Mouse (Mus musculus): ENCODE data around the gene Gpr162. TPM values are rescaled to one million over a fixed set of nuclear protein-coding genes. Genes with fewer than 3 reads are reported as not detected.

Gpr162 gene
- polyA plus RNA-seq, 1 experiment from 2014 or later, result 14.2 TPM

- Histone ChIP-seq H3K9me3 (ENCODE audit: control insufficient read depth, low read length) (no peaks in the 10 kb centered on the region), H3K4me3 (ENCODE audit: low read depth, low read length) (no peak overlapping the region), H3K27me3 (ENCODE audit: control insufficient read depth, insufficient read depth, low read length) (no peaks in the 10 kb centered on the region), H3K27ac (ENCODE audit: low read depth, low read length) (no peak overlapping the region), H3K36me3 (ENCODE audit: control insufficient read depth, insufficient read depth, low read length) (0 out of 2 replicates have a peak, but pooled peaks cover 4% of the 10 kb centered on the region), H3K9ac (replicated peaks; ENCODE audit: low read depth, low read length) (no peak overlapping the region), H3K4me2 (ENCODE audit: low read depth, low read length) (no peak overlapping the region), H3K4me1 (ENCODE audit: control insufficient read depth, insufficient read depth, low read length) (peaks cover 12% of the 10 kb centered on the region; the same call in 1 of the 2 replicates)
- no peak for ATAC-seq (ENCODE audit: low read depth)
- 82% methylated on average over 12 of the region's 12 CpGs for WGBS
These were observed 9.1 kb downstream of the Gpr162 start for GRCm38 (mm10) chr6:124854647-124855046.

GRCm38 (mm10) chr6:124850535-124850934 lies 13.2 kb downstream of the Gpr162 start:
- no peak overlapping the region for H3K27ac ChIP-seq (ENCODE audit: low read depth, low read length)
- no peak overlapping the region for H3K4me3 ChIP-seq (ENCODE audit: low read depth, low read length)
- no peak for ATAC-seq (ENCODE audit: low read depth)
- no peaks in the 10 kb centered on the region for H3K4me1 ChIP-seq (ENCODE audit: control insufficient read depth, insufficient read depth, low read length)
- no peaks in the 10 kb centered on the region for H3K9me3 ChIP-seq (ENCODE audit: control insufficient read depth, low read length)
- H3K36me3 ChIP-seq (ENCODE audit: control insufficient read depth, insufficient read depth, low read length), result peaks cover 8% of the 10 kb centered on the region; the same call in 1 of the 2 replicates
- H3K27me3 ChIP-seq (ENCODE audit: control insufficient read depth, insufficient read depth, low read length), result no peaks in the 10 kb centered on the region
- no peak overlapping the region for H3K4me2 ChIP-seq (ENCODE audit: low read depth, low read length)
- 45% methylated on average over 6 of the region's 8 CpGs for WGBS
- H3K9ac ChIP-seq (replicated peaks; ENCODE audit: low read depth, low read length), result no peak overlapping the region

GRCm38 (mm10) chr6:124847305-124847704 lies 16.5 kb downstream of the Gpr162 start:
- H3K4me2 ChIP-seq (ENCODE audit: low read depth, low read length), result no peak overlapping the region; the same call in 1 of the 2 replicates
- 4% methylated on average over 9 of the region's 9 CpGs for WGBS
- H3K9me3 ChIP-seq (ENCODE audit: control insufficient read depth, low read length), result no peaks in the 10 kb centered on the region
- no peaks in the 10 kb centered on the region for H3K27me3 ChIP-seq (ENCODE audit: control insufficient read depth, insufficient read depth, low read length)
- H3K9ac ChIP-seq (replicated peaks; ENCODE audit: low read depth, low read length), result no peak overlapping the region
- H3K27ac ChIP-seq (ENCODE audit: low read depth, low read length), result peak overlapping the region; percentile 52; the same call in 1 of the 2 replicates
- ATAC-seq (ENCODE audit: low read depth), result peak; percentile 90
- H3K4me3 ChIP-seq (ENCODE audit: low read depth, low read length), result no peak overlapping the region
- no peaks in the 10 kb centered on the region for H3K4me1 ChIP-seq (ENCODE audit: control insufficient read depth, insufficient read depth, low read length)
- H3K36me3 ChIP-seq (ENCODE audit: control insufficient read depth, insufficient read depth, low read length), result peaks cover 10% of the 10 kb centered on the region; the same call in 1 of the 2 replicates

- peak within 1 kb of the TSS; percentile 8; the same call in 1 of the 2 replicates for H3K9ac ChIP-seq (replicated peaks; ENCODE audit: low read depth, low read length)
- H3K4me2 ChIP-seq (ENCODE audit: low read depth, low read length), result no peak within 1 kb of the TSS
- WGBS, result 42% methylated on average over 15 of the region's 15 CpGs
- no peak for ATAC-seq (ENCODE audit: low read depth)
- H3K36me3 ChIP-seq (ENCODE audit: control insufficient read depth, insufficient read depth, low read length), result peaks cover 3% of the 10 kb centered on the region
- no peaks in the 10 kb centered on the region for H3K4me1 ChIP-seq (ENCODE audit: control insufficient read depth, insufficient read depth, low read length)
- H3K4me3 ChIP-seq (ENCODE audit: low read depth, low read length), result no peak within 1 kb of the TSS
- no peak within 1 kb of the TSS for H3K27ac ChIP-seq (ENCODE audit: low read depth, low read length)
- H3K27me3 ChIP-seq (ENCODE audit: control insufficient read depth, insufficient read depth, low read length), result no peaks in the 10 kb centered on the region
- H3K9me3 ChIP-seq (ENCODE audit: control insufficient read depth, low read length), result no peaks in the 10 kb centered on the region
These were observed 23.3 kb downstream of the Gpr162 start, which contains the start of gene Gnb3 for GRCm38 (mm10) chr6:124840241-124841167. Gnb3 (minus strand) TSS chr6:124840275.

- H3K9ac ChIP-seq (replicated peaks; ENCODE audit: low read depth, low read length), result peak overlapping the region; percentile 8; the same call in 1 of the 2 replicates
- 13% methylated on average over 8 of the region's 8 CpGs for WGBS
- no peak for ATAC-seq (ENCODE audit: low read depth)
- H3K27me3 ChIP-seq (ENCODE audit: control insufficient read depth, insufficient read depth, low read length), result no peaks in the 10 kb centered on the region
- no peaks in the 10 kb centered on the region for H3K4me1 ChIP-seq (ENCODE audit: control insufficient read depth, insufficient read depth, low read length)
- H3K27ac ChIP-seq (ENCODE audit: low read depth, low read length), result no peak overlapping the region
- no peaks in the 10 kb centered on the region; the same call in 1 of the 2 replicates for H3K36me3 ChIP-seq (ENCODE audit: control insufficient read depth, insufficient read depth, low read length)
- no peak overlapping the region for H3K4me2 ChIP-seq (ENCODE audit: low read depth, low read length)
- no peaks in the 10 kb centered on the region for H3K9me3 ChIP-seq (ENCODE audit: control insufficient read depth, low read length)
- no peak overlapping the region for H3K4me3 ChIP-seq (ENCODE audit: low read depth, low read length)
These were observed 24.0 kb downstream of the Gpr162 start for GRCm38 (mm10) chr6:124839805-124840204.

- no peaks in the 10 kb centered on the region for H3K27me3 ChIP-seq (ENCODE audit: control insufficient read depth, insufficient read depth, low read length)
- no peak overlapping the region for H3K4me2 ChIP-seq (ENCODE audit: low read depth, low read length)
- no peaks in the 10 kb centered on the region; the same call in 1 of the 2 replicates for H3K36me3 ChIP-seq (ENCODE audit: control insufficient read depth, insufficient read depth, low read length)
- H3K27ac ChIP-seq (ENCODE audit: low read depth, low read length), result no peak overlapping the region
- 85% methylated on average over 7 of the region's 7 CpGs for WGBS
- no peak overlapping the region for H3K4me3 ChIP-seq (ENCODE audit: low read depth, low read length)
- no peak for ATAC-seq (ENCODE audit: low read depth)
- no peaks in the 10 kb centered on the region for H3K9me3 ChIP-seq (ENCODE audit: control insufficient read depth, low read length)
- no peaks in the 10 kb centered on the region for H3K4me1 ChIP-seq (ENCODE audit: control insufficient read depth, insufficient read depth, low read length)
- H3K9ac ChIP-seq (replicated peaks; ENCODE audit: low read depth, low read length), result no peak overlapping the region
These were observed 27.4 kb downstream of the Gpr162 start for GRCm38 (mm10) chr6:124836411-124836810.

GRCm38 (mm10) chr6:124835531-124835930 lies 28.3 kb downstream of the Gpr162 start:
- Histone ChIP-seq H3K36me3 (ENCODE audit: control insufficient read depth, insufficient read depth, low read length) (no peaks in the 10 kb centered on the region), H3K4me1 (ENCODE audit: control insufficient read depth, insufficient read depth, low read length) (peaks cover under 1% of the 10 kb centered on the region; the same call in 1 of the 2 replicates), H3K27me3 (ENCODE audit: control insufficient read depth, insufficient read depth, low read length) (no peaks in the 10 kb centered on the region), H3K4me2 (ENCODE audit: low read depth, low read length) (no peak overlapping the region), H3K4me3 (ENCODE audit: low read depth, low read length) (no peak overlapping the region), H3K9ac (replicated peaks; ENCODE audit: low read depth, low read length) (no peak overlapping the region), H3K27ac (ENCODE audit: low read depth, low read length) (no peak overlapping the region), H3K9me3 (ENCODE audit: control insufficient read depth, low read length) (no peaks in the 10 kb centered on the region)
- 59% methylated on average over 10 of the region's 10 CpGs for WGBS
- no peak for ATAC-seq (ENCODE audit: low read depth)

- Histone ChIP-seq H3K4me2 (ENCODE audit: low read depth, low read length) (no peak overlapping the region), H3K9me3 (ENCODE audit: control insufficient read depth, low read length) (no peaks in the 10 kb centered on the region), H3K4me3 (ENCODE audit: low read depth, low read length) (no peak overlapping the region), H3K9ac (replicated peaks; ENCODE audit: low read depth, low read length) (0 out of 2 replicates have a peak overlapping the region, but pooled peaks have one; percentile 21), H3K4me1 (ENCODE audit: control insufficient read depth, insufficient read depth, low read length) (peaks cover 5% of the 10 kb centered on the region; the same call in 1 of the 2 replicates), H3K36me3 (ENCODE audit: control insufficient read depth, insufficient read depth, low read length) (no peaks in the 10 kb centered on the region), H3K27me3 (ENCODE audit: control insufficient read depth, insufficient read depth, low read length) (no peaks in the 10 kb centered on the region), H3K27ac (ENCODE audit: low read depth, low read length) (no peak overlapping the region)
- no peak for ATAC-seq (ENCODE audit: low read depth)
- WGBS, result 84% methylated on average over 6 of the region's 6 CpGs
These were observed 29.2 kb downstream of the Gpr162 start for GRCm38 (mm10) chr6:124834512-124835081.

- Histone ChIP-seq H3K4me3 (ENCODE audit: low read depth, low read length) (no peak overlapping the region), H3K9me3 (ENCODE audit: control insufficient read depth, low read length) (no peaks in the 10 kb centered on the region), H3K27ac (ENCODE audit: low read depth, low read length) (no peak overlapping the region), H3K4me1 (ENCODE audit: control insufficient read depth, insufficient read depth, low read length) (peaks cover 16% of the 10 kb centered on the region), H3K9ac (replicated peaks; ENCODE audit: low read depth, low read length) (no peak overlapping the region), H3K27me3 (ENCODE audit: control insufficient read depth, insufficient read depth, low read length) (no peaks in the 10 kb centered on the region), H3K4me2 (ENCODE audit: low read depth, low read length) (no peak overlapping the region), H3K36me3 (ENCODE audit: control insufficient read depth, insufficient read depth, low read length) (no peaks in the 10 kb centered on the region; the same call in 1 of the 2 replicates)
- ATAC-seq (ENCODE audit: low read depth), result no peak
- 91% methylated on average over 8 of the region's 8 CpGs for WGBS
These were observed 32.1 kb downstream of the Gpr162 start for GRCm38 (mm10) chr6:124831649-124832048.
